Mouse (Mus musculus) myocyte (in vitro differentiated cells): ENCODE measurements around the gene N4bp2l2. TPM values are rescaled to one million over a fixed set of nuclear protein-coding genes. Genes with fewer than 3 reads are reported as not detected.

Experiments
- H3K27me3 ChIP-seq: one replicate; pipeline ENCODE4 v1.6.1; 2011; ENCODE audit not compliant: control insufficient read depth, insufficient read depth, insufficient read length
- H3K36me3 ChIP-seq: one replicate; pipeline ENCODE4 v1.6.1; 2011; ENCODE audit not compliant: control insufficient read depth, insufficient read depth
- H3K4me2 ChIP-seq: one replicate; pipeline ENCODE4 v1.6.1; 2011; ENCODE audit warnings: low read depth, control low read depth
- H3K4me3 ChIP-seq: one replicate; pipeline ENCODE4 v1.5.1; 2011; ENCODE audit warnings: mild to moderate bottlenecking, control low read depth, moderate library complexity
- H3K79me2 ChIP-seq: one replicate; pipeline ENCODE4 v1.6.1; 2011; ENCODE audit not compliant: control insufficient read depth, insufficient read depth
- H3ac ChIP-seq: one replicate; pipeline ENCODE4 v1.6.1; 2011; ENCODE audit not compliant: control insufficient read depth, insufficient read length
- CEBPB ChIP-seq: IDR thresholded peaks from 2 replicates; pipeline ENCODE4 v1.6.1; 2011; ENCODE audit warnings: mild to moderate bottlenecking, moderate library complexity; ENCODE audit not compliant: poor library complexity, insufficient read depth, severe bottlenecking
- E2F4 ChIP-seq: IDR thresholded peaks from one replicate; pipeline ENCODE4 v1.6.1; 2011; ENCODE audit warnings: mild to moderate bottlenecking, control low read depth, moderate library complexity; ENCODE audit not compliant: insufficient read depth
- MAX ChIP-seq: IDR thresholded peaks from one replicate; pipeline ENCODE4 v1.6.1; 2011; ENCODE audit warnings: low read depth, mild to moderate bottlenecking, control low read depth
- MYOD1 ChIP-seq, 3 experiments: IDR thresholded peaks; one replicate each; pipeline ENCODE4 v1.6.1; 2011; ENCODE audit warnings: control low read depth in 2 of 3, low read depth in 2 of 3, mild to moderate bottlenecking in 2 of 3, moderate library complexity in 1 of 3; ENCODE audit not compliant: insufficient read length in 2 of 3, control insufficient read depth in 1 of 3
- MYOG ChIP-seq, 3 experiments: IDR thresholded peaks; one replicate each; pipeline ENCODE4 v1.6.1; 2011; ENCODE audit warnings: control low read depth in 2 of 3, low read depth in 2 of 3, mild to moderate bottlenecking in 2 of 3; ENCODE audit not compliant: insufficient read length in 2 of 3, control insufficient read depth in 1 of 3, insufficient read depth in 1 of 3
- POLR2A ChIP-seq: IDR thresholded peaks from one replicate; pipeline ENCODE4 v1.6.1; 2011; ENCODE audit warnings: low read depth, mild to moderate bottlenecking, control low read depth, moderate library complexity; ENCODE audit not compliant: insufficient read length
- POLR2AphosphoS2 ChIP-seq: IDR thresholded peaks from one replicate; pipeline ENCODE4 v1.6.1; 2011; ENCODE audit warnings: low read depth, control low read depth; ENCODE audit not compliant: insufficient read length
- REST ChIP-seq: IDR thresholded peaks from one replicate; pipeline ENCODE4 v1.6.1; 2011; ENCODE audit warnings: mild to moderate bottlenecking, control low read depth, moderate library complexity; ENCODE audit not compliant: insufficient read depth, insufficient read length
- SRF ChIP-seq: IDR thresholded peaks from one replicate; pipeline ENCODE4 v1.6.1; 2011; ENCODE audit warnings: low read depth; ENCODE audit not compliant: control insufficient read depth, insufficient read length
- TCF12 ChIP-seq: IDR thresholded peaks from one replicate; pipeline ENCODE4 v1.6.1; 2011; ENCODE audit warnings: mild to moderate bottlenecking, control low read depth; ENCODE audit not compliant: poor library complexity, insufficient read depth, severe bottlenecking
- TCF3 ChIP-seq: IDR thresholded peaks from one replicate; pipeline ENCODE4 v1.6.1; 2011; ENCODE audit warnings: low read depth, control low read depth; ENCODE audit not compliant: insufficient read length
- USF1 ChIP-seq: IDR thresholded peaks from one replicate; pipeline ENCODE4 v1.6.1; 2011; ENCODE audit warnings: low read depth, mild to moderate bottlenecking, control low read depth, moderate library complexity
- polyA plus RNA-seq: library from polyadenylated mRNA; unstranded; fragments of >200 nt; fragmentation: generic; extraction: Trizol; gene quantifications from one replicate; pipeline ENCODE4 v1.2.1, GENCODE M21; 2012; ENCODE audit warnings: missing spikeins

N4bp2l2 gene
- polyA plus RNA-seq, 1 experiment, result 21.6 TPM

DNA sequence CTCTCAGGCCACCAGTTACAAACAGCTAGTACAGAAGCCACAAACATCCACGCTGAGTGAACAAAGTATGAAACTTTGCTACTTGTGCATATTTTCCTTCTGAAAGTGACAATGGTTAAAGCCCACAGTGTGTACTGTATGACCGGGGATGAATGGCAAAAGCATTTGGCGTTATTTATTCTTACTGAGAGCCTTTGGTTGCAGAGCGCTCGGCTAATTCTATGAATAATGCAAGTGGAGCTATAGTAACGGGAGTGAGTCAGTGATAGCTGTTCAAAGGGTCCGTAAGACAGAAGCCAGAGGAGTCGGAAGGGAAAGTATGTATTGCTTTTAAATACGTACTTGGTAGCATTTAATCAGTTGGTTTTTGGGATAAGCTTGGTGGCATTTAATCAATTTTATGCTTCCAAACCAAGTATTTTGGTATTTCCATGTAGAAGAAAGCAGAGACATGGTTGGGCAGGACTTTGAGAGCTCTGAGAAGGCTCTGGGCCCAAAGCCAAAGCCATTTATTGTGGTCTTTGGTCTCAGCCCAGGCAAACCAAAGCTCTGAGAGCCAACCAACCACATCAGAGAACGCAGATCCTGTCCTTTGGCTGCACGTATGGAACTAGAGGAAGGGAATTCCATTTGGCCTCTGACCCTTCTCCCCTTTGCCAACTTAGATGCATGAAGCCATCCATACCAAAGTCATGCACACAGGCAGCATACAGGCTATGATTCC lies 95.3 kb downstream of the N4bp2l2 start:
- TF ChIP-seq TCF12 (no peak), MAX (no peak), SRF (no peak), MYOG (IDR thresholded peaks at IDR 0.05; ENCODE audit: control insufficient read depth in 1 of 3, insufficient read depth in 1 of 3, insufficient read length in 2 of 3, low read depth in 2 of 3) (no peak), MYOD1 (IDR thresholded peaks at IDR 0.05; ENCODE audit: control insufficient read depth in 1 of 3, insufficient read length in 2 of 3, low read depth in 2 of 3) (no peak), POLR2A (no peak), USF1 (no peak), TCF3 (no peak)
- H3K79me2 ChIP-seq, result no peaks in the 10 kb centered on the region
- no peaks in the 10 kb centered on the region for H3K27me3 ChIP-seq
- H3K4me2 ChIP-seq, result no peak overlapping the region
- H3K4me3 ChIP-seq, result no peak overlapping the region
- H3K36me3 ChIP-seq, result peaks cover 11% of the 10 kb centered on the region
- no peak overlapping the region for H3ac ChIP-seq

DNA sequence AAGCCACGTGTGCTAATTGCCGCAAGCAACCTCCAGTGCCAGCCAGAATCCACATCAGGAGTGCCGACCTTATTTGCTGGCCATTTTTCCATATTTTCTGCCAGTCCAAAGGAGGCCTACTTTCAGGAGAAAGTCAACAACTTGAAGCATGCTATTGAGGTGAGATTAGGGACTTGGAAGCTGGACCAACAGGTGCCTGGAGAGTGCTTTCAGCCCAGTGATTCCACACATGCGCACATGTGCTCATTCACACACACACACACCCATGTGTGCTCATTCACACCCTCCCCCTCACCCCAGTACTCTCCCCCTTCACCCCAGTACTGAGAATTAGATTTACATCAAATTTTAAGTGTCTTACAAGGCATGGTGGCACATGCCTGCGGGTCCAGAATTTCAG lies 99.0 kb downstream of the N4bp2l2 start:
- Histone ChIP-seq H3K27me3 (no peaks in the 10 kb centered on the region), H3K36me3 (peaks cover 11% of the 10 kb centered on the region), H3ac (no peak overlapping the region), H3K4me2 (no peak overlapping the region), H3K4me3 (no peak overlapping the region), H3K79me2 (no peaks in the 10 kb centered on the region)
- TF ChIP-seq SRF, result no peak
- TF ChIP-seq MYOD1 (IDR thresholded peaks at IDR 0.05; ENCODE audit: control insufficient read depth in 1 of 3, insufficient read length in 2 of 3, low read depth in 2 of 3), result no peak

- Histone ChIP-seq H3K4me2 (no peak overlapping the region), H3K4me3 (no peak overlapping the region), H3ac (no peak overlapping the region), H3K79me2 (no peaks in the 10 kb centered on the region), H3K27me3 (no peaks in the 10 kb centered on the region), H3K36me3 (peaks cover 11% of the 10 kb centered on the region)
- TF ChIP-seq TCF3 (no peak), POLR2A (no peak), MAX (no peak), TCF12 (no peak), E2F4 (no peak), SRF (no peak), MYOD1 (IDR thresholded peaks at IDR 0.05; ENCODE audit: control insufficient read depth in 1 of 3, insufficient read length in 2 of 3, low read depth in 2 of 3) (no peak), MYOG (IDR thresholded peaks at IDR 0.05; ENCODE audit: control insufficient read depth in 1 of 3, insufficient read depth in 1 of 3, insufficient read length in 2 of 3, low read depth in 2 of 3) (no peak), USF1 (no peak), POLR2AphosphoS2 (no peak), CEBPB (no peak), REST (no peak)
Observed at GRCm38 (mm10) chr5:150566226-150566625, 99.8 kb downstream of the N4bp2l2 start.

DNA sequence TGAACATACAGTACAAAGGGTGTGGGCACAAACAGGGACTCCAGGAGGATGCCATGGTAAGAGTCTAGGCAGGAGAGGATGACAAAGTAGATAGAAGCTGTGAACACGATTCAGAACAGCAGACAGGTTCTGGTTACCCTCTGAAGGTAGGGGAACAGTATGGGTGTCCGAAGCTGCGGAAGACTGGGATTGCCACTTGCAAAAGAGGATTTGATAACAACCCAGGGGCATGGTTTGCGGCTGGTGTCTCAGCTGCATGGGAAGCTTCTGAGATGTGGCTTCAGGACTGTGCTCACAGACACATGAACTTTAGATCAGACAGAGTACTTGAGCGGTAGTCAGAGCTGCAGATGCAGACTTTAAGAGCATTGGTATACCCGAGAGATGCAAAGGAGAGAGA lies 101.6 kb downstream of the N4bp2l2 start:
- H3K4me3 ChIP-seq, result no peak overlapping the region
- no peak overlapping the region for H3K4me2 ChIP-seq
- H3K27me3 ChIP-seq, result no peaks in the 10 kb centered on the region
- H3K79me2 ChIP-seq, result no peaks in the 10 kb centered on the region
- H3ac ChIP-seq, result no peak overlapping the region
- no peak for TF ChIP-seq MAX
- no peak for TF ChIP-seq CEBPB
- TF ChIP-seq TCF12, result no peak
- no peak for TF ChIP-seq USF1
- TF ChIP-seq POLR2AphosphoS2, result no peak
- no peak for TF ChIP-seq TCF3
- H3K36me3 ChIP-seq, result peaks cover 11% of the 10 kb centered on the region

DNA sequence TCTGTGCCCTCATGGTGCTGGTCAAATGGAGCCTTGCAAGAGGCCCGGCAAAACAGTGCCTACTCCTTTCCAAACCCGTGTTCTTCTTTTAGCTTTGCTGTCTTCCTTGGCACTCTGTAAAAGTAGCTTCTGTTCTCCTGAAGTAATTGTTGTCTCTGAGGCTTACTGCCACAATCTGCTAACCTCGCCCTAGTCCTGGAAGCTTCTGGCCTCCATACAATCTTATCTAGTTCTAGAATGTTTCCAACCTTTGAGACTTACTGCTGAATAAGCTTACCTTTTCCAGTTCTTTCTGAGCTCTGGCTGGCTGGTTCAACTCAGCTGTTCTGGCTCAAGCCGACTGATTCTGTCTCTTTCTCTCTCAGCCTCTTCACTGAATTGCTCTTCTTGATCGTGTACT lies 104.2 kb downstream of the N4bp2l2 start:
- no peak for TF ChIP-seq TCF12
- no peak for TF ChIP-seq CEBPB
- no peak for TF ChIP-seq POLR2A
- no peak for TF ChIP-seq TCF3
- TF ChIP-seq MYOG (IDR thresholded peaks at IDR 0.05; ENCODE audit: control insufficient read depth in 1 of 3, insufficient read depth in 1 of 3, insufficient read length in 2 of 3, low read depth in 2 of 3), result no peak
- TF ChIP-seq REST, result no peak
- no peak for TF ChIP-seq E2F4
- no peak for TF ChIP-seq POLR2AphosphoS2
- no peak for TF ChIP-seq MYOD1 (IDR thresholded peaks at IDR 0.05; ENCODE audit: control insufficient read depth in 1 of 3, insufficient read length in 2 of 3, low read depth in 2 of 3)
- TF ChIP-seq MAX, result no peak
- TF ChIP-seq SRF, result no peak
- TF ChIP-seq USF1, result no peak
- no peaks in the 10 kb centered on the region for H3K79me2 ChIP-seq
- no peaks in the 10 kb centered on the region for H3K36me3 ChIP-seq
- H3K27me3 ChIP-seq, result no peaks in the 10 kb centered on the region
- H3K4me3 ChIP-seq, result no peak overlapping the region
- H3ac ChIP-seq, result no peak overlapping the region
- no peak overlapping the region for H3K4me2 ChIP-seq
